9 mouse cellular contexts compared by ENCODE assay signal in the genomic region with DNA sequence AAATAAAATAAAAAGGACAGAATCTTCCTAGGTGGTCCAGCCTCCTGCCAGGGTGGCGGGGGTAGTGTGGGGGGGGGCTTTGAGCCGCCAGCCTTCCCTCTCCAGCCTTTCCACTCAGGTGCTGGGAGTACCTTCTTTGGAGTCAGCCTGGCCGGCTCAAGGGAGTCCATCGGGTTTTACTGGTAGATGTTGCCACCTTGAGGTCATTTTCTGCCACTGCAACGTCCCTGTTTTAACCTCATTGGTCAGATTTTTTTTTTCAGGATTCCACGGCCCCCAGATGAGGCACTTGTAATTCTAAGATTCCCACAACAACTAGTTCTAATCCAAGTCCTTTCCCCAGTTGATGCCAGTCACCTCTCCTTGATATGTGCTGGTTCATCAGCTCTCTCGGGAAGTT. TPM values are rescaled to one million over a fixed set of nuclear protein-coding genes. Genes with fewer than 3 reads are reported as not detected.
DNase-seq lines count a peak whose midpoint lies in the region; ATAC-seq lines count a peak whose summit lies in the region.
"Had no signal": no experiment of that assay in that cellular context is flagged by ENCODE, and none has a peak within 500 bp of the region (broad histone marks: within the 10 kb centered on the region; RNA-seq: fewer than 3 reads in every experiment).

No protein-coding gene starts in this region.

- 8% methylated on average over 7 of the region's 7 CpGs for WGBS in intestine, embryonic 14.5 days
- 6% methylated on average over 7 of the region's 7 CpGs for WGBS in intestine, embryonic 15.5 days
- WGBS in limb, embryonic 10.5 days, result 5% methylated on average over 7 of the region's 7 CpGs

- no peak for ATAC-seq in intestine, embryonic 14.5 days (replicated peaks; ENCODE audit: low FRiP score, low TSS enrichment, low read depth)
- ATAC-seq in intestine, embryonic 15.5 days, result no peak
- peak; percentile 21; the same call in 1 of the 2 replicates for ATAC-seq in granulocyte monocyte progenitor cell, adult 5-6 weeks (replicated peaks; ENCODE audit: poor library complexity, severe bottlenecking)
- no peak for ATAC-seq in megakaryocyte-erythroid progenitor cell, adult 5-6 weeks (replicated peaks; ENCODE audit: low FRiP score, low TSS enrichment, poor library complexity, severe bottlenecking)

- H3K36me3 ChIP-seq in intestine, embryonic 14.5 days (ENCODE audit: control insufficient read depth, insufficient read depth, low read length), result no peaks in the 10 kb centered on the region
- H3K36me3 ChIP-seq in intestine, embryonic 15.5 days, result no peaks in the 10 kb centered on the region
- H3K36me3 ChIP-seq in limb, embryonic 10.5 days, result no peaks in the 10 kb centered on the region

- peaks cover 6% of the 10 kb centered on the region; the same call in 1 of the 2 replicates for H3K4me1 ChIP-seq in intestine, embryonic 14.5 days (replicated peaks; ENCODE audit: control insufficient read depth, insufficient read depth, low read length)
- peaks cover 5% of the 10 kb centered on the region for H3K4me1 ChIP-seq in intestine, embryonic 15.5 days (replicated peaks)
- H3K4me1 ChIP-seq in limb, embryonic 10.5 days, result peaks cover 14% of the 10 kb centered on the region

- no peak overlapping the region for H3K27ac ChIP-seq in intestine, embryonic 14.5 days (ENCODE audit: low read depth)
- H3K27ac ChIP-seq in intestine, embryonic 15.5 days, result no peak overlapping the region
- H3K27ac ChIP-seq in limb, embryonic 10.5 days, result no peak overlapping the region

- no peak overlapping the region for H3K4me3 ChIP-seq in intestine, embryonic 14.5 days (ENCODE audit: low read depth, low read length)
- no peak overlapping the region for H3K4me3 ChIP-seq in intestine, embryonic 15.5 days (replicated peaks)
- no peak overlapping the region for H3K4me3 ChIP-seq in limb, embryonic 10.5 days
- H3K4me3 ChIP-seq: megakaryocyte, embryonic 14.5 days had no signal

- H3K27me3 ChIP-seq in intestine, embryonic 14.5 days (replicated peaks; ENCODE audit: control insufficient read depth, insufficient read depth, low read length), result no peaks in the 10 kb centered on the region
- H3K27me3 ChIP-seq in intestine, embryonic 15.5 days (replicated peaks), result no peaks in the 10 kb centered on the region
- H3K27me3 ChIP-seq in limb, embryonic 10.5 days (ENCODE audit: low read depth, poor library complexity, severe bottlenecking), result no peaks in the 10 kb centered on the region

- no peak overlapping the region for H3K4me2 ChIP-seq in intestine, embryonic 14.5 days (ENCODE audit: low read length)
- no peak overlapping the region for H3K4me2 ChIP-seq in intestine, embryonic 15.5 days (replicated peaks)

- DNase-seq in intestine, embryonic 14.5 days (ENCODE audit: low spot score), result peak; percentile 79
- peak; percentile 79 for DNase-seq in ES-CJ7 (ENCODE audit: low read depth, low spot score)
- DNase-seq in c-Kit-positive CD71-positive TER-119-negative erythroid progenitor cells, embryonic 14.5 days (ENCODE audit: low read depth), result peak; percentile 34
- DNase-seq in limb, embryonic 10.5 days (ENCODE audit: low spot score), result peak; percentile 66
- DNase-seq in retina, embryonic 14.5 days (ENCODE audit: low spot score), result peak; percentile 87

- H3K9me3 ChIP-seq in intestine, embryonic 14.5 days (ENCODE audit: control insufficient read depth, low read length), result peaks cover 2% of the 10 kb centered on the region; the same call in 1 of the 2 replicates
- H3K9me3 ChIP-seq in intestine, embryonic 15.5 days, result no peaks in the 10 kb centered on the region
- no peaks in the 10 kb centered on the region for H3K9me3 ChIP-seq in limb, embryonic 10.5 days (replicated peaks)

- H3K9ac ChIP-seq in intestine, embryonic 14.5 days (ENCODE audit: low read length), result no peak overlapping the region
- H3K9ac ChIP-seq in intestine, embryonic 15.5 days, result no peak overlapping the region

RNA-seq across cellular contexts. Expression of a gene that starts 4.4 kb away (rescaled TPM):
- polyA plus RNA-seq in intestine, embryonic 14.5 days (2014; fragmentation: Nextera tagmentation; extraction: Ambion mirVana), result 7.8 and 7.9 TPM in 2 replicates
- 9.1 and 11.1 TPM in 2 replicates for polyA plus RNA-seq in intestine, embryonic 15.5 days (2015; fragmentation: Nextera tagmentation; extraction: Ambion mirVana)
- 42.0 and 51.0 TPM in 2 replicates for total RNA-seq in granulocyte monocyte progenitor cell, adult 5-6 weeks (2014; fragmentation: Nextera tagmentation)
- total RNA-seq in granulocyte monocyte progenitor cell, adult 5-6 weeks (2017), result 12.5 and 15.2 TPM in 2 replicates
- 7.0 and 8.0 TPM in 2 replicates for polyA plus RNA-seq in limb, embryonic 10.5 days (2016; fragmentation: Nextera tagmentation; extraction: Ambion mirVana)
- total RNA-seq in megakaryocyte-erythroid progenitor cell, adult 5-6 weeks (2014; fragmentation: Nextera tagmentation), result 5.9 and 12.6 TPM in 2 replicates
- total RNA-seq in megakaryocyte-erythroid progenitor cell, adult 5-6 weeks (2017), result 5.4 and 6.2 TPM in 2 replicates

Comparison
In these comparisons a context has a peak if more than half of its experiments do, and no peak if none do; other contexts are left out.
1. DNase-seq: peak in every context shown above with its lines; median percentile 87 in retina, embryonic 14.5 days; 79 in intestine, embryonic 14.5 days; 79 in ES-CJ7; 66 in limb, embryonic 10.5 days; 34 in c-Kit-positive CD71-positive TER-119-negative erythroid progenitor cells, embryonic 14.5 days.